Mouse (Mus musculus) spleen, adult 18-20 months (tissue): Measurements from ENCODE around the gene Pole3.
A peak's percentile ranks its signal among the peaks of the same experiment; 100 is the strongest.

Experiments used
- DNase-seq, 2 experiments: peaks; one replicate each; pipeline ENCODE4 v3.0.0; 2022; ENCODE audit warnings: mixed read lengths in 2 of 2

The Pole3 gene

DNA sequence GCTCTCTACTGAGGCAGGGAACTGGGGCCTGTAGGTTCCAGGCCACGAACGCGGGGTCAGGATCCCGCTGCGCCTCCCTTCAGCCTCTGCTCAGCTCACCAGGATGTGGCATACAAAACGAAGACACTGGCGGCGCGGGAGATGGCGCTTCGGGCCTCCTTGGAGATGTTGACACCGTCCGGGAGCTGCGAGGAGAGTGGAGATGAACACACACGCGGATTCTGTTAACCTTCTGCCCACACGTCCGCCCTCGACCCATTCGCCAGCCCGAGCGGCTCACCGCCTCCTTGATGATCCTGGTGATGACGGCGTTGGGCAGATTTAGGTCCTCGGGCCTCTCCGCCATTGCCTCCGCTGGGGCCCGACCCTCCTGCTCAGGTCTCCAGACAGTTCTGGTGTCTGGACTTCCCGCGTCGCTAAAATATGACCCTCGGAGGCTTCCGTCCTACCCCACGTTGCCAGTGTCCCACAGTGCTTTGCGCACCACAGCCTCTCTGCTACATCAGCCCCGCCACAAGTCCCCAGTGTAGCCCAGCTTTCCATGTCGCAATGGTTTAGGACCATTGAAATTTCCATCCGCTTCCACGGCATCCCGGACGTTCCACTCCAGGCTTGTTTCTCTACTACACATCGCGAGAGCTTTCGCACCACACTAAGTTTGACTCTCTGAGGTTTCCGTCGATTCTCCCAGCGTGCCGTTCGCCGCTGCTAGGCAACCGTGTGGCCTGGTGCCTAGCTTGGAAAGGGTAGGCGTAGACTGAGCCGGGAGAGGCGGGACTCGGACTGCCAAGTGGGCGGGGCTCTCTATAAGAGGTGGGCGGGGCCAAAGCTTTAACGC is at the start of gene Pole3, which contains the start of gene 4933430I17Rik:
Gene Pole3 (minus strand): TSS at position 418 of the 838 bp plus-strand sequence.
Gene 4933430I17Rik (plus strand): TSS at position 719 of the 838 bp plus-strand sequence.
- peak; percentile 90 to 91 for DNase-seq

GRCm38 (mm10) chr4:62570029-62570428 is 45.2 kb upstream of the Pole3 start:
- DNase-seq: no peak

DNA sequence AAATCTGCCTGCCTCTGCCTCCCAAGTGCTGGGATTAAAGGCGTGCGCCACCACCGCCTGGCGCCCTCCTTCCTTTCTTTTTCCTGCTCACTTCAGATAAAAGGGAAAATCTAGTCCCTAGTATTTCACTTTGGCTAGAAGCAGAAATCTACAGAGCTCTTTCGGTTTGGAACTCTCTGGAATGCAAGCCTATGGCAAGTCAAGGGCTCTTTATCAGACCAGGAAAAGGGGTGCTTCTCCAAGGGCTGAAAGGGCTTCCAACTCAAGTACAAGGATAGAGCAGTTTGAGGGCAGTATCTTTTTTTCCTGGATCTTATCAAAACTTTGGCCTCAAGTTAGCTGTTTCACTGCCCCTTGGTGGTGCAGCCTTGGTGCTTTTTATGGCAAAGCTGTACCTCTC is 44.7 kb upstream of the Pole3 start:
- no peak for DNase-seq

DNA sequence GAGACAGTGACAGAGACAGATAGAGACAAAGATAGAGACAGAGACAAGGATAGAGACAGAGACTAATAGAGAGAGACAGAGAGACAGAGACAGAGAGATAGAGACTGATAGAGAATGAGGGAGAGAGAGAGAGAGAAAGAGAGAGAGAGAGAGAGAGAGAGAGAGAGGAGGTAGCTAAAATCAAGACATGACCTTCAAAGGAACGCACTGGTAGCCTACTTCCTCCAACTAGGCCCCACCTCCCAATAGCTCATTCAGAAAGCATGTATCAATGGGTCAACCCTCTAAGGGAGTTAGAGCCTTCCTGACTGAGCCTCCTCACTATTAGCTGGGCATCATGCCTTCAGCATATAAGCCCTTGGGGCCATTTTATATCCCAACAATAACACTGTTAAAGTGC is 43.5 kb upstream of the Pole3 start:
- DNase-seq: no peak

GRCm38 (mm10) chr4:62567696-62568095 is 42.8 kb upstream of the Pole3 start:
- DNase-seq: no peak

DNA sequence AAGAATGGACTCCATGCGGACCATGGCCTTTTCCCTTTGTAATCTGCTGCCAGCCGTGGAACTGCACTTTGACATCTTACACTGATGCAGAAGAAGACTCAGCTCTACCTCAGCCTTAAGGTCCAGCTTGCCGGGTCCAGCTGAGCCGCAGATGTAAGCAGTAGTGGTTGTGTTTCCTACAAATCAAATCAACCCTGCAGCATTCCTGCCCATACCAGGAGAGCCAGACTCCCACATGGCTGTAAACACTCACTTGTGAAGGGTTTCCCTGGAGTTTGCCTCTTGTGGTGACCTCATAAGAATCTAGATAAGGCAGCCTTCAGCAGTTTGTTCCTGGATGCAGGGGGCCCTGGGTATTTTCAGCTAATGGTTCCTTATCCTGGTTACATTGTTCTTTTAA is 41.7 kb upstream of the Pole3 start:
- DNase-seq: no peak

- no peak for DNase-seq
Measured at GRCm38 (mm10) chr4:62562006-62562405, 37.1 kb upstream of the Pole3 start.

DNA sequence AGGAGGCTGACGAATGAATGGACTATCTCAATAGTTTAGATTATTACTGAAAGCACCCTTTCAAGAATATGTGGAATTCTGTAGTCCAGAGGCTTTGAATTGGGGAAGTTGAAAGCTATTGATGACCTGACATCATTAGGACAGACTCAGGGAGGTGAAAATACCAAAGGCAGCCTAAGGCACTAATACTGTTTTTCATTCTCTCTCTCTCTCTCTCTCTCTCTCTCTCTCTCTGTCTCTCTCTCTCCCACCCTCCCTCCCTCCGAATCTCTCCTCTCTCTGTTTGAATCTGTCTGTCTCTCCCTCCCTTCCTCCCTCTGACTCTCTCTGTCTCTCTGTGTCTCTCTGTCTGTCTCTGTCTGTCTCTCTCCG is 36.7 kb upstream of the Pole3 start:
- no peak for DNase-seq

DNA sequence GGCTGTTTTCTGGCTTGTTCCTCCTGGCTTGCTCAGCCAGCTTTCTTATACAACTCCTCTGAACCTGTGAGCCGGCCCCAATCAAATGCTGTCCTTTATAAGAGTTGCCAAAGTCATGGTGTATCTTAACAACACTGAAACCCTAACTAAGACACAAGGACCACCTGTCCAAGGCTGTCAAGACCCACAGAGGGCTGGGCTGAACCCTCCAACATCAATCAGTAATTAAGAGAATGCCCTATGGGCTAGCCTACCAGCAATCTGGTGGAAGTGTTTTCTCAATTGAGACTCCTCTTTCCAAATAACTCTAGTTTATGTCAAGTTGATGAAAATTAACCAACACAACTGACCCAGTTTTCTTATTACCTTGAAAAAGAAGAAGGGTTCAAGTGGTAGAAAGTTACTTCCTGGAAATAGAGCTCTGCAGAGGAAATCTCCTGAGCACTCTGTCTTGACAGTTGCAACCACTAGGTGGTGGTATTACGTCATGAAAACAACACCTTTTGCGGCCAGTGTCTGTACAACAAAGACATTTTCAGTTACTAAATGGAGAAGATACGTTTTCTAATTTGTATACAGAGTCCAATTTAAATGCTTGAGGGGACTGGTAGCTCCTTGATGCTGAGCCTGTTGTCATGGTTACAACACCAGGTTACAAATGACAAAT is 36.2 kb upstream of the Pole3 start:
- peak; percentile 46 to 70 for DNase-seq

DNA sequence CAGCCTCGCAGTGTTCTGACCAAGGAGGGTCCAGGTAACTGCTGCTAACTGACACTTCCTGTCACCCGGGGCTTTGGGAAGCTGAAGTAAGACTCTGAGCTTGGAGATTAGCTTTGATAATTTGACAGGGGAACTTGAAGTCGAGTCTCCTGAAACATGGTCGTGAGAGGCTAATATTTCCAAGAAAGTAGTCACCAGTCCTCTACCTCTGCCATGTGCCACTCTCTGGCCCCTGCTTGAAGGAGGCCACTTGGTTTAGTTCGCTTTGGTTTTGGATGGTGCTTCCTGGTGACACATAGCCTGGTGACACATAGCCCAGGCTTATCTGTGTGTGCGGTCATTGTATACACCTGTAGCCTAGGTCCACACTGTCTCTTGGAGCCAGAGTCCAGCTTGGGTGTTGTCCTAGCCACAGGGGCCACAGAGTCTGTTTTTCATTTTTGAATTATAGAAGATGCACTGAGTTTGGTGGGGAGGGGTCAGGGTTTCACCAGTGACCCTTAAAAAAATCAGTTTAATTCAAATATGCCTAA is 35.0 kb upstream of the Pole3 start, which contains the start of gene Rgs3:
Gene Rgs3 (plus strand): TSS at position 51 of the 533 bp plus-strand sequence.
- DNase-seq: no peak

DNA sequence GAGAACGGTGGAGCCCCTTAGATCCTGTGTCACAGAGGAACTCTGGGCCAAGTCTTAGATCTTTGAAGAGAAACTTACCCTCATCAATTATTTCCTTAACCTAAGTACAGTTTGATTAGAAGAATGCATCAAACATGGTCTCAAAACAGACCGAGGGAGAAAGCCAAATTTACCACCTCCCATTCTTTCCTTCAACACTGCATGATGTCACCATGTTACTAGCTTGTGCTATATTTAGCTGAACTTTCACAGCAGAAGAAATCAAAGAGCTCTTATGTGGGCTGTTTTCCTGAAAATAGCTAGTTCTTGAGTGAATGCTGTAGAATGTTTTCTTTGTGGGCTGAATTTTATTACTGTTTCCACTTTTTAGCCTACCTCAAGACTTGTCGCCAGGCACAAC is 32.6 kb upstream of the Pole3 start:
- DNase-seq: no peak

GRCm38 (mm10) chr4:62551966-62552365 is 27.1 kb upstream of the Pole3 start:
- no peak for DNase-seq

GRCm38 (mm10) chr4:62544801-62545200 is 19.9 kb upstream of the Pole3 start:
- no peak for DNase-seq

GRCm38 (mm10) chr4:62543782-62544181 is 18.9 kb upstream of the Pole3 start:
- DNase-seq: no peak

DNA sequence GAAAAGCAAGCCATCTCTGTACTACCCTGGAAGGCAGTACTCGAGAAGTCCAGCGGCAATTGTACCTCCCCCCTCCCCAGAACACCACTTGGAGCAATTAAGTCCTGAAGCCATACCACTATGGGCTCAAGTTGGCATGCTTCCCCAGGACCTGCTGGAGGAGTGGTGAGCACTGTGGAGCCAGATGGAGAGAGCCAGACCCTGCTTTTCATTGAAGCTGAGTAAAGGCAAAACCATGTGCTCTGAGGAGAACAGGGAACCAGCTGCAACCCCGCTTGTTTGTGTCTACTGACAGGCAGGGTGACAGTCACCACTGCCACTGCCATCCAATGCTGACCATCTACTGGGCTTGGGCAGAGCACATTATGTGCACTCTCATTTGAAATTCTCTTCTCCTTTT is 16.9 kb upstream of the Pole3 start:
- no peak for DNase-seq

GRCm38 (mm10) chr4:62533729-62534128 is 8.9 kb upstream of the Pole3 start:
- DNase-seq: no peak

DNA sequence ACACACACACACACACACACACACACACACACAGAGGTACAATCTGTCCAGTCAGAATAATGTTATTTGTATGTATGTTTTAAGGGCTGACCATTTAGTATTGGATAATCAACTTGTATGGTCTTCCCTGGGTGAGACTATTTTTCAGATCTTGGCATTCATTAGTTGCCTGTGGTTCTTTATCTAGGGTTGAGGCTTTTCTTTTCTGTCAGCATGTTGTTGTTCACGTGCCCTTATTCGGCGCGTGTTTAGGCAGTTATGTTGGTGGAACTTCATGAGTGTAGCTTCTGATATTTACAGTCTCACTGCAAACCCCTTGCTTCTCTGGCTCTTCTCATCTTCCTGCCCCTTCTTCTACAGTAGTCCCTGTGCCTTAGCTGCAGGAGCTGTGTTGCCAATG is 2.8 kb upstream of the Pole3 start:
- no peak for DNase-seq

GRCm38 (mm10) chr4:62526256-62526655 is 1.4 kb upstream of the Pole3 start:
- DNase-seq: no peak

- no peak for DNase-seq
Measured at GRCm38 (mm10) chr4:62525489-62525811, 582 bp upstream of the Pole3 start.

GRCm38 (mm10) chr4:62520892-62521400 is 3.9 kb downstream of the Pole3 start:
- DNase-seq: no peak

- peak; percentile 66 to 82 for DNase-seq
Measured at GRCm38 (mm10) chr4:62519849-62520233, 5.0 kb downstream of the Pole3 start, which contains the start of gene Alad. TSS of gene Alad (minus strand) at chr4:62519918.

DNA sequence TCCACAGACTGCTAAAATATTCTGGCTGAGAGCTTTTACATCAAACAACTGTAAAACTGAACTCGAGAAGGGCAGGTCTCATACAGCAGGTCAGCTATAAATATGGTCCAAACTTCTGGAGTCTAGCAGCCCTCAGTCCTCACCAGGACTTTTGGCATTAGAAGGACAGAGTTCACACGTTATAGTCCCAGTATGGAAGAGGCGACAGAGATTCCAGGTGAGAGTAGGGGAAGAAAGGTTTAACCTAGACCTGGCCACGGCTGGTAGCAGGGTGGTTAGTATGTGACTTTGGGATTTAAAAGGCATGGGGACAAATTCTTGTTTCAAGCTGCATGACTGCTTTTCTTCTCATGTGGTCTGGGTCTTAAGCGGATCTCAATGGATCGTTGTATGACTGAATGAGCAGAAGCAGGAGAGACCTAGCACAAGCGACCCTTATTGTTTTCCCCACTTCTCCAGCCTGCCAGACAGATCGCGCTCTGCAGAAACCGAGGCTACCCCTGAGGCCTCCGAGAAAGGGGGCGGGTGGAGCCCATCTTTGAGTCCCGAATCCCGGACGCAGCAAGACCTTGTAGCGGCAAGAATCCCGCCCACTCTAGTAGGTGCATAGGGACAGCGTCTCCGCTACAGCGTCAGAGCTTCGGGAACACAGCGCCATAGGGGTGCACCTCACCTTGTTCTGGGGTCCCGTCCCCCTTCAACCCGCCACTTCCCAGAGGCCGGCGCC is 5.6 kb downstream of the Pole3 start:
- DNase-seq: no peak
